Mouse (Mus musculus) kidney, adult 2 months (tissue): ENCODE data around the gene Maco1.

Source experiments
- CTCF ChIP-seq: fragments of 200-500 bp; conservative IDR thresholded peaks from 2 replicates; pipeline ENCODE4 v1.5.1; 2011; ENCODE audit warnings: low read depth, mild to moderate bottlenecking, control low read depth, low read length, moderate library complexity, mixed read lengths; ENCODE audit not compliant: insufficient read depth, insufficient read length
- POLR2A ChIP-seq: fragments of 200-500 bp; IDR thresholded peaks from one replicate; pipeline ENCODE4 v1.6.1; 2011; ENCODE audit warnings: low read depth, low read length, control low read depth

GRCm38 (mm10) chr4:134868065-134868464 lies 14.9 kb upstream of the Maco1 start:
- TF ChIP-seq CTCF (no peak), POLR2A (no peak)
